Mouse (Mus musculus): ENCODE data around the gene Tgm7. TPM values are rescaled to one million over a fixed set of nuclear protein-coding genes. Genes with fewer than 3 reads are reported as not detected.

The Tgm7 gene
- total RNA-seq, 2 experiments from 2014 or later = 0.17 TPM; not detected in 1

GRCm38 (mm10) chr2:121074747-121075146 is 34.8 kb downstream of the Tgm7 start:
- DNase-seq (ENCODE audit: low spot score in 2 of 2) = no peak

- DNase-seq (ENCODE audit: low spot score in 2 of 2) = no peak
Measured at GRCm38 (mm10) chr2:121071871-121072270, 37.7 kb downstream of the Tgm7 start.

- DNase-seq (ENCODE audit: low spot score in 2 of 2) = no peak
Measured at GRCm38 (mm10) chr2:121069506-121069905, 40.1 kb downstream of the Tgm7 start.

- DNase-seq (ENCODE audit: low spot score in 2 of 2) = no peak
Measured at GRCm38 (mm10) chr2:121067116-121067515, 42.5 kb downstream of the Tgm7 start.

GRCm38 (mm10) chr2:121061315-121061714 is 48.3 kb downstream of the Tgm7 start:
- no peak for DNase-seq (ENCODE audit: low spot score in 2 of 2)

GRCm38 (mm10) chr2:121057997-121058396 is 51.6 kb downstream of the Tgm7 start:
- no peak for DNase-seq (ENCODE audit: low spot score in 2 of 2)

GRCm38 (mm10) chr2:121055915-121056314 is 53.7 kb downstream of the Tgm7 start:
- no peak for DNase-seq (ENCODE audit: low spot score in 2 of 2)

GRCm38 (mm10) chr2:121054060-121054459 is 55.5 kb downstream of the Tgm7 start:
- DNase-seq (ENCODE audit: low spot score in 2 of 2) = no peak

GRCm38 (mm10) chr2:121052176-121052575 is 57.4 kb downstream of the Tgm7 start:
- DNase-seq (ENCODE audit: low spot score in 2 of 2) = no peak

- no peak for DNase-seq (ENCODE audit: low spot score in 2 of 2)
Measured at GRCm38 (mm10) chr2:121045653-121046052, 63.9 kb downstream of the Tgm7 start.

Other genes starting within 250 kb of the Tgm7 start
- 10 to 100 TPM; 40.4 to 42.5 TPM for gene Ubr1, start 139.1 kb downstream of the Tgm7 start, total RNA-seq (2021)
- gene Tmem62, start 132.8 kb downstream of the Tgm7 start, total RNA-seq (2021) = 10 to 100 TPM; 18.3 to 27.4 TPM
- 10 to 100 TPM; 54.0 to 59.6 TPM for gene Ccndbp1, start 101.4 kb downstream of the Tgm7 start, total RNA-seq (2021)
- gene Epb42, start 72.7 kb downstream of the Tgm7 start, total RNA-seq (2021) = not detected
- not detected for gene Tgm5, start 24.0 kb downstream of the Tgm7 start, total RNA-seq (2021)
- 10 to 100 TPM; 17.9 to 22.8 TPM for gene Adal, start 30.6 kb upstream of the Tgm7 start, total RNA-seq (2021)
- gene Lcmt2, start 30.9 kb upstream of the Tgm7 start, total RNA-seq (2021) = 10 to 100 TPM in 1 of 2 experiments, 1 to 10 TPM in 1; 8.0 to 10.4 TPM
- gene Tubgcp4, start 60.9 kb upstream of the Tgm7 start, total RNA-seq (2021) = 10 to 100 TPM; 35.6 to 36.3 TPM
- 1 to 10 TPM; 7.0 to 7.1 TPM for gene Zscan29, start 61.3 kb upstream of the Tgm7 start, total RNA-seq (2021)
- 100 to 1,000 TPM; 140 to 152 TPM for gene Trp53bp1, start 161.6 kb upstream of the Tgm7 start, total RNA-seq (2021)
- 100 to 1,000 TPM; 472 to 505 TPM for gene Map1a, start 179.8 kb upstream of the Tgm7 start, total RNA-seq (2021)
- 10 to 100 TPM; 69.1 to 74.4 TPM for gene Ppip5k1, start 245.6 kb upstream of the Tgm7 start, total RNA-seq (2021)
- gene Ckmt1, start 247.9 kb upstream of the Tgm7 start, total RNA-seq (2021) = 100 to 1,000 TPM; 333 to 351 TPM

Data from layer of hippocampus, postnatal 14 days (tissue).